Mouse (Mus musculus): ENCODE results near the gene Usp7. TPM values are rescaled to one million over a fixed set of nuclear protein-coding genes. Genes with fewer than 3 reads are reported as not detected.

Gene Usp7
- total and polyA plus RNA-seq, 3 experiments: 94.2 to 425 (median 101) TPM

DNA sequence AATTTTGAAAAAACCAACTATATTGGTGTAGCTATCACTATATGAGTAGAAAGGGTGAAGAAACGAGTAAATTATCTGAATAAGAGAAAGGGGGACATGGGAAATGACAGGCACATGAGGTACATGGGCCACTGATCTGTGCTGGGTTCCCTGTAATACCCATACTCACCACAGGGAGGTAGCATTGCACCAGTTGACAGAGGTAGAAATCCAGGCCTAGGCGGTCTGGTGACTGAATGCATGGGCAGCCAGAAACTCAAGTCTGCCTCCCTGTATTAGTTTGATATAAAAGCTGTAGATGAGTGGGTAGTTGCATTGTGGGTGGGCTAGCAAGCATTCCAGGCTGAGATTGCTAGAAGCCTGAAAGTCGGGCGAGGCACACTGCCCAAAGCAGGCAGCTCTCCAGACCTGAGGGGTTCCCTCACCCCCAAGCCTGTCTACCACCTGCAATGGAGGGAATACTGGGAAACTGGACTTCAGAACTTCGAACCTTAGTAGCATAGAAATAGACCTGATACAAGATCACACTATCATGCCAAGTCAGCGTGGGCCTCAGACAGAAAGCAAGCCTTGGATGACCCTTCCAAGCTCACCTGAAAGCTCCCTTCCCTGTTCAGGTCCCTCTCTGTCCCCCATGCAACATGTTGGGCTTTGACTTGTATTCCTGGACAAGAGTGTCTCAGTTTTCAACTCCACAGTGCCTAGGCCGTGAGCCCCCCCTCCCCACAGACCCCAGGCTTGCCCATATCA lies 105.8 kb downstream of the Usp7 start:
- H3K4me3 ChIP-seq (ENCODE audit: control insufficient read depth in 1 of 2, insufficient read depth in 1 of 2, low read depth in 2 of 2, low read length in 2 of 2): no peak overlapping the region
- peak overlapping the region; percentile 38 for H3K9ac ChIP-seq (ENCODE audit: control insufficient read depth, low read depth, low read length, poor library complexity, severe bottlenecking)
- H3K36me3 ChIP-seq (ENCODE audit: control insufficient read depth in 1 of 2, insufficient read depth in 2 of 2, low read length in 2 of 2): peaks cover 7 to 11% of the 10 kb centered on the region in 2 experiments; a peak in 3 of 4 replicates
- H3K27ac ChIP-seq (ENCODE audit: control insufficient read depth, low read depth, low read length): peak overlapping the region; percentile 36
- TF ChIP-seq RAD21 (IDR thresholded peaks at IDR 0.05; ENCODE audit: low read depth, low read length): peak; percentile 98
- no peak for TF ChIP-seq NELFE (IDR thresholded peaks at IDR 0.05; ENCODE audit: low read depth, low read length)
- no peak for TF ChIP-seq POLR2AphosphoS2 (IDR thresholded peaks at IDR 0.05; ENCODE audit: low read length)
- 0 out of 2 replicates have a peak, but pooled peaks have one; percentile 39 for TF ChIP-seq TBP (IDR thresholded peaks at IDR 0.05; ENCODE audit: low read depth, low read length)
- no peak for TF ChIP-seq ELF1 (IDR thresholded peaks at IDR 0.05; ENCODE audit: low read depth, low read length)
- TF ChIP-seq SMC3 (IDR thresholded peaks at IDR 0.05; ENCODE audit: low read depth, low read length): peak; percentile 89
- TF ChIP-seq ZMIZ1 (IDR thresholded peaks at IDR 0.05; ENCODE audit: low read depth, low read length): no peak
- TF ChIP-seq JUND (IDR thresholded peaks at IDR 0.05; ENCODE audit: low read depth, low read length): no peak
- TF ChIP-seq CHD1 (IDR thresholded peaks at IDR 0.05; ENCODE audit: low read depth, low read length): no peak
- TF ChIP-seq HCFC1 (IDR thresholded peaks at IDR 0.05; ENCODE audit: low read depth, low read length): no peak
- no peak for TF ChIP-seq POLR2AphosphoS5 (IDR thresholded peaks at IDR 0.05; ENCODE audit: borderline replicate concordance, low read depth, low read length)
- TF ChIP-seq MAZ (IDR thresholded peaks at IDR 0.05; ENCODE audit: low read depth, low read length): no peak
- TF ChIP-seq MAX (IDR thresholded peaks at IDR 0.05; ENCODE audit: low read length): no peak
- TF ChIP-seq SIN3A (IDR thresholded peaks at IDR 0.05; ENCODE audit: low read length): peak; percentile 25; the same call in 1 of the 2 replicates
- no peak for TF ChIP-seq GABPA (IDR thresholded peaks at IDR 0.05; ENCODE audit: low read depth, low read length)
- no peak for TF ChIP-seq USF1 (IDR thresholded peaks at IDR 0.05; ENCODE audit: low read depth, low read length)
- TF ChIP-seq BHLHE40 (IDR thresholded peaks at IDR 0.05; ENCODE audit: borderline replicate concordance, low read depth, low read length): 0 out of 2 replicates have a peak, but pooled peaks have one; percentile 40
- peak; percentile 89 for TF ChIP-seq ZC3H11A (IDR thresholded peaks at IDR 0.05; ENCODE audit: low read depth, low read length)
- no peak for TF ChIP-seq TCF12 (IDR thresholded peaks at IDR 0.05; ENCODE audit: low read depth, low read length)
- 0 out of 2 replicates have a peak, but pooled peaks have one; percentile 1 for TF ChIP-seq MXI1 (IDR thresholded peaks at IDR 0.05; ENCODE audit: low read depth, low read length)
- TF ChIP-seq MAFK (IDR thresholded peaks at IDR 0.05; ENCODE audit: borderline replicate concordance, low read depth, low read length): no peak
- TF ChIP-seq NRF1 (IDR thresholded peaks at IDR 0.05; ENCODE audit: insufficient read depth, low read depth, low read length, poor library complexity, severe bottlenecking): no peak
- TF ChIP-seq POLR2A (IDR thresholded peaks at IDR 0.05; ENCODE audit: control insufficient read depth in 1 of 2, insufficient read depth in 1 of 2, low read depth in 1 of 2, low read length in 2 of 2, poor library complexity in 1 of 2): peak in 1 of 2 experiments; percentile 26; a peak in 1 of 4 replicates
- TF ChIP-seq CTCF (IDR thresholded peaks at IDR 0.05 in 2 of 3, conservative IDR thresholded peaks at IDR 0.05 in 1 of 3; ENCODE audit: control insufficient read depth in 1 of 3, insufficient read depth in 1 of 3, low read depth in 2 of 3, low read length in 3 of 3, poor library complexity in 1 of 3, severe bottlenecking in 1 of 3): peak; percentile 71 to 95 (median 94)
- no peak for TF ChIP-seq ZKSCAN1 (IDR thresholded peaks at IDR 0.05; ENCODE audit: low read depth, low read length)
- no peak for TF ChIP-seq CHD2 (IDR thresholded peaks at IDR 0.05; ENCODE audit: low read length)
- TF ChIP-seq MEF2A (IDR thresholded peaks at IDR 0.05; ENCODE audit: extremely low read depth, insufficient replicate concordance, low read depth, low read length, poor library complexity, severe bottlenecking): no peak
- peak; percentile 87 for DNase-seq (ENCODE audit: low read depth, low spot score)
- no peaks in the 10 kb centered on the region for H3K9me3 ChIP-seq (replicated peaks; ENCODE audit: insufficient read depth, low read length)
- no peaks in the 10 kb centered on the region for H3K79me2 ChIP-seq (ENCODE audit: control insufficient read depth, insufficient read depth, low read length, poor library complexity)
- H3K27me3 ChIP-seq (ENCODE audit: control insufficient read depth in 1 of 2, insufficient read depth in 2 of 2, low read length in 2 of 2): no peaks in the 10 kb centered on the region
- H3K4me1 ChIP-seq (ENCODE audit: control insufficient read depth in 1 of 2, insufficient read depth in 2 of 2, low read length in 2 of 2): peaks cover 0 to 16% of the 10 kb centered on the region in 2 experiments; a peak in 2 of 4 replicates

Data from MEL (cell line).